Mouse (Mus musculus) G1E (cell line): ENCODE measurements around the gene Psmd8. TPM values are rescaled to one million over a fixed set of nuclear protein-coding genes. Genes with fewer than 3 reads are reported as not detected.

Source experiments
- ATAC-seq: 2 replicates; pipeline ENCODE4 v1.8.0; 2016; ENCODE audit warnings: mild to moderate bottlenecking; ENCODE audit not compliant: insufficient number of reproducible peaks, poor library complexity, low FRiP score, severe bottlenecking; ENCODE audit errors: extremely low read depth
- DNase-seq: peaks from one replicate; pipeline ENCODE4 v3.0.0; 2012; ENCODE audit warnings: low spot score
- H3K27me3 ChIP-seq: 2 replicates; pipeline ENCODE4 v1.6.1; 2012; ENCODE audit warnings: mild to moderate bottlenecking, low read length, inconsistent platforms; ENCODE audit not compliant: insufficient read depth
- H3K36me3 ChIP-seq: replicated peaks from 2 replicates; pipeline ENCODE3; 2012; ENCODE audit warnings: mild to moderate bottlenecking, inconsistent platforms
- H3K4me1 ChIP-seq: 2 replicates; pipeline ENCODE4 v1.6.1; 2012; ENCODE audit warnings: low read depth, low read length, inconsistent platforms, mixed read lengths; ENCODE audit not compliant: insufficient read depth
- H3K4me3 ChIP-seq: 2 replicates; pipeline ENCODE4 v1.5.1; 2012; ENCODE audit warnings: low read depth, mild to moderate bottlenecking, inconsistent platforms, low read length, moderate library complexity, mixed read lengths
- H3K9me3 ChIP-seq: replicated peaks from 2 replicates; pipeline ENCODE4 v1.6.1; 2012; ENCODE audit warnings: inconsistent platforms
- CTCF ChIP-seq: IDR thresholded peaks from 2 replicates; pipeline ENCODE4 v1.5.1; 2012; ENCODE audit warnings: low read depth, low read length, inconsistent platforms, mixed read lengths
- GATA1 ChIP-seq: IDR thresholded peaks from 2 replicates; pipeline ENCODE4 v1.6.1; 2012; ENCODE audit warnings: borderline replicate concordance, low read length, inconsistent platforms, mixed read lengths
- GATA2 ChIP-seq: IDR thresholded peaks from 2 replicates; pipeline ENCODE4 v1.6.1; 2012; ENCODE audit warnings: low read depth, low read length, inconsistent platforms, borderline replicate concordance
- POLR2AphosphoS5 ChIP-seq: IDR thresholded peaks from 2 replicates; pipeline ENCODE4 v1.6.1; 2012; ENCODE audit warnings: low read depth, low read length, inconsistent platforms; ENCODE audit not compliant: insufficient replicate concordance
- TAL1 ChIP-seq: conservative IDR thresholded peaks from 2 replicates; pipeline ENCODE4 v1.6.1; 2012; ENCODE audit warnings: low read depth, low read length, inconsistent platforms, mixed read lengths
- polyA plus RNA-seq: library from polyadenylated mRNA; stranded (reverse); fragments of >175 nt; gene quantifications from 2 replicates; pipeline ENCODE4 v1.2.3, GENCODE M21; 2012
- total RNA-seq, 2 experiments: library from RNA; stranded (forward) in 1 of 2; stranded (reverse) in 1 of 2; fragments of 200-1000 nt in 1 of 2; fragments of >200 nt in 1 of 2; fragmentation: Nextera tagmentation in 1 of 2; gene quantifications; 2 replicates each; pipeline ENCODE4 v1.2.3; 2014 to 2017

Psmd8 gene
- total and polyA plus RNA-seq, 3 experiments: 103 to 187 (median 157) TPM

GRCm38 (mm10) chr7:29180854-29181236 lies 344 bp upstream of the Psmd8 start:
- ATAC-seq: no peak
- H3K9me3 ChIP-seq: no peaks in the 10 kb centered on the region
- TF ChIP-seq GATA2 (no peak), GATA1 (no peak), CTCF (no peak), POLR2AphosphoS5 (no peak), TAL1 (no peak)
- H3K27me3 ChIP-seq: no peaks in the 10 kb centered on the region
- no peak for DNase-seq
- peaks cover 30% of the 10 kb centered on the region for H3K36me3 ChIP-seq
- H3K4me3 ChIP-seq: peak overlapping the region; percentile 83
- peaks cover 28% of the 10 kb centered on the region for H3K4me1 ChIP-seq

GRCm38 (mm10) chr7:29179323-29179722 lies 1.2 kb downstream of the Psmd8 start:
- peaks cover 28% of the 10 kb centered on the region for H3K4me1 ChIP-seq
- no peaks in the 10 kb centered on the region for H3K27me3 ChIP-seq
- TF ChIP-seq CTCF (no peak), GATA1 (no peak)
- peaks cover 45% of the 10 kb centered on the region for H3K36me3 ChIP-seq
- no peaks in the 10 kb centered on the region for H3K9me3 ChIP-seq
- no peak for DNase-seq
- H3K4me3 ChIP-seq: peak overlapping the region; percentile 83
- ATAC-seq: no peak

GRCm38 (mm10) chr7:29178106-29178505 lies 2.4 kb downstream of the Psmd8 start:
- Histone ChIP-seq H3K27me3 (no peaks in the 10 kb centered on the region; the same call in 1 of the 2 replicates), H3K4me3 (no peak overlapping the region), H3K9me3 (peaks cover under 1% of the 10 kb centered on the region; the same call in 1 of the 2 replicates), H3K4me1 (peaks cover 28% of the 10 kb centered on the region), H3K36me3 (peaks cover 57% of the 10 kb centered on the region)
- TF ChIP-seq TAL1 (no peak), GATA1 (no peak), GATA2 (no peak), CTCF (no peak), POLR2AphosphoS5 (no peak)
- DNase-seq (no peak), ATAC-seq (no peak)

- no peak for ATAC-seq
- peaks cover 36% of the 10 kb centered on the region for H3K4me1 ChIP-seq
- H3K36me3 ChIP-seq: peaks cover 61% of the 10 kb centered on the region
- H3K27me3 ChIP-seq: peaks cover 33% of the 10 kb centered on the region
- DNase-seq: peak; percentile 1
- no peak overlapping the region; the same call in 1 of the 2 replicates for H3K4me3 ChIP-seq
- H3K9me3 ChIP-seq: peaks cover 25% of the 10 kb centered on the region
- no peak for TF ChIP-seq GATA1
- TF ChIP-seq CTCF: no peak
- no peak for TF ChIP-seq GATA2
- no peak for TF ChIP-seq TAL1
- TF ChIP-seq POLR2AphosphoS5: no peak
Measured at GRCm38 (mm10) chr7:29172390-29173016, 8.0 kb downstream of the Psmd8 start.

- Histone ChIP-seq H3K36me3 (peaks cover 53% of the 10 kb centered on the region), H3K27me3 (peaks cover 36% of the 10 kb centered on the region), H3K4me1 (peaks cover 31% of the 10 kb centered on the region), H3K4me3 (peak overlapping the region; percentile 71; the same call in 1 of the 2 replicates), H3K9me3 (peaks cover 25% of the 10 kb centered on the region)
- ATAC-seq (no peak), DNase-seq (peak; percentile 1)
- TF ChIP-seq POLR2AphosphoS5 (no peak), CTCF (no peak), GATA1 (no peak), TAL1 (no peak), GATA2 (no peak)
Measured at GRCm38 (mm10) chr7:29171562-29172097, 8.9 kb downstream of the Psmd8 start.

GRCm38 (mm10) chr7:29170755-29171561 lies 9.5 kb downstream of the Psmd8 start:
- H3K9me3 ChIP-seq: peaks cover 25% of the 10 kb centered on the region
- ATAC-seq: no peak
- H3K36me3 ChIP-seq: peaks cover 47% of the 10 kb centered on the region
- H3K4me3 ChIP-seq: peak overlapping the region; percentile 71; the same call in 1 of the 2 replicates
- H3K27me3 ChIP-seq: peaks cover 43% of the 10 kb centered on the region
- TF ChIP-seq TAL1 (no peak), POLR2AphosphoS5 (no peak), GATA1 (no peak), GATA2 (no peak), CTCF (no peak)
- peaks cover 34% of the 10 kb centered on the region for H3K4me1 ChIP-seq
- DNase-seq: peak; percentile 7
